Mouse (Mus musculus): ENCODE results near the gene Hdac10.

GRCm38 (mm10) chr15:89174889-89175339 is 46.4 kb upstream of the Hdac10 start:
- TF ChIP-seq EP300 (IDR thresholded peaks at IDR 0.05; ENCODE audit: low read length), result no peak
- TF ChIP-seq MYC (IDR thresholded peaks at IDR 0.05; ENCODE audit: low read depth, low read length), result no peak
- TF ChIP-seq CTCF (conservative IDR thresholded peaks at IDR 0.05 in 1 of 2, IDR thresholded peaks at IDR 0.05 in 1 of 2; ENCODE audit: low read depth in 2 of 2, low read length in 2 of 2), result no peak
